Mouse (Mus musculus) CH12.LX (cell line): ENCODE measurements around the gene Mcl1. TPM values are rescaled to one million over a fixed set of nuclear protein-coding genes. Genes with fewer than 3 reads are reported as not detected.

Experiments
- DNase-seq: peaks from one replicate; pipeline ENCODE4 v3.0.0-alpha.2; 2013; ENCODE audit errors: extremely low read depth
- H3K27ac ChIP-seq: 2 replicates; pipeline ENCODE4 v1.5.1; 2012; ENCODE audit warnings: low read depth, mild to moderate bottlenecking, control low read depth, moderate library complexity; ENCODE audit not compliant: insufficient read depth
- H3K27me3 ChIP-seq: replicated peaks from 2 replicates; pipeline ENCODE3; 2012; ENCODE audit warnings: inconsistent platforms
- H3K36me3 ChIP-seq, 2 experiments: replicated peaks in 1 of 2; 2 replicates each; pipeline versions ENCODE3 to v1.6.1; 2012; ENCODE audit warnings: inconsistent platforms in 1 of 2, low read length in 1 of 2, mild to moderate bottlenecking in 1 of 2, mixed read lengths in 1 of 2, moderate library complexity in 1 of 2; ENCODE audit not compliant: control insufficient read depth in 1 of 2, insufficient read depth in 1 of 2
- H3K4me1 ChIP-seq, 2 experiments: 2 replicates each; pipeline ENCODE4 v1.6.1; 2012; ENCODE audit warnings: inconsistent platforms in 1 of 2, moderate library complexity in 1 of 2; ENCODE audit not compliant: insufficient read depth in 2 of 2, control insufficient read depth in 1 of 2
- H3K4me2 ChIP-seq: 2 replicates; pipeline ENCODE4 v1.6.1; 2012; ENCODE audit warnings: low read depth, mild to moderate bottlenecking, control low read depth; ENCODE audit not compliant: poor library complexity, insufficient read depth, severe bottlenecking
- H3K4me3 ChIP-seq, 3 experiments: fragments of 150-350 bp in 1 of 3; sonication (generic) in 1 of 3; replicated peaks in 1 of 3; 2 replicates each; pipeline versions ENCODE3 to v1.5.1; 2011 to 2012; ENCODE audit warnings: low read depth in 2 of 3, low read length in 2 of 3, mild to moderate bottlenecking in 2 of 3, moderate library complexity in 2 of 3, control low read depth in 1 of 3, improper control_type of control experiment in 1 of 3, inconsistent platforms in 1 of 3, mixed read lengths in 1 of 3; ENCODE audit not compliant: poor library complexity in 1 of 3
- H3K79me2 ChIP-seq: replicated peaks from 2 replicates; pipeline ENCODE4 v1.6.1; 2012; ENCODE audit warnings: mild to moderate bottlenecking, moderate library complexity; ENCODE audit not compliant: control insufficient read depth, poor library complexity, insufficient read depth, severe bottlenecking; ENCODE audit errors: extremely low read depth
- H3K9ac ChIP-seq: 2 replicates; pipeline ENCODE4 v1.6.1; 2012; ENCODE audit warnings: low read depth, mild to moderate bottlenecking, control low read depth, moderate library complexity; ENCODE audit not compliant: insufficient read depth
- H3K9me3 ChIP-seq: replicated peaks from 2 replicates; pipeline ENCODE3; 2012; ENCODE audit warnings: low read length, inconsistent platforms, mixed read lengths
- CTCF ChIP-seq, 2 experiments: IDR thresholded peaks in 1 of 2; conservative IDR thresholded peaks in 1 of 2; 2 replicates each; pipeline ENCODE4 v1.5.1; 2011 to 2012; ENCODE audit warnings: low read depth in 2 of 2, low read length in 2 of 2, improper control_type of control experiment in 1 of 2, inconsistent platforms in 1 of 2, mild to moderate bottlenecking in 1 of 2, moderate library complexity in 1 of 2
- ETS1 ChIP-seq: conservative IDR thresholded peaks from 2 replicates; pipeline ENCODE4 v1.6.1; 2012; ENCODE audit warnings: low read depth, mild to moderate bottlenecking, inconsistent platforms, low read length, improper control_type of control experiment, moderate library complexity
- GABPA ChIP-seq: IDR thresholded peaks from 2 replicates; pipeline ENCODE4 v1.6.1; 2012; ENCODE audit warnings: low read depth, low read length, improper control_type of control experiment, inconsistent platforms; ENCODE audit not compliant: insufficient replicate concordance
- HCFC1 ChIP-seq: IDR thresholded peaks from 2 replicates; pipeline ENCODE4 v1.6.1; 2012; ENCODE audit warnings: low read depth, mild to moderate bottlenecking, inconsistent platforms, low read length, improper control_type of control experiment
- IRF4 ChIP-seq: IDR thresholded peaks from 2 replicates; pipeline ENCODE4 v1.6.1; 2014; ENCODE audit warnings: low read depth, mild to moderate bottlenecking, inconsistent platforms, low read length, improper control_type of control experiment
- JUN ChIP-seq: IDR thresholded peaks from 2 replicates; pipeline ENCODE4 v1.6.1; 2011; ENCODE audit warnings: low read depth, mild to moderate bottlenecking, low read length, improper control_type of control experiment, moderate library complexity; ENCODE audit not compliant: insufficient read depth
- KAT2A ChIP-seq: IDR thresholded peaks from 2 replicates; pipeline ENCODE4 v1.6.1; 2012; ENCODE audit warnings: low read length, improper control_type of control experiment, inconsistent platforms; ENCODE audit not compliant: insufficient replicate concordance
- MAFK ChIP-seq: IDR thresholded peaks from 2 replicates; pipeline ENCODE4 v1.6.1; 2011; ENCODE audit warnings: low read length, improper control_type of control experiment; ENCODE audit not compliant: insufficient replicate concordance
- MAX ChIP-seq: IDR thresholded peaks from 2 replicates; pipeline ENCODE4 v1.6.1; 2011; ENCODE audit warnings: low read length, improper control_type of control experiment
- MAZ ChIP-seq: IDR thresholded peaks from 2 replicates; pipeline ENCODE4 v1.6.1; 2012; ENCODE audit warnings: low read depth, mild to moderate bottlenecking, inconsistent platforms, low read length, improper control_type of control experiment, moderate library complexity
- MXI1 ChIP-seq: IDR thresholded peaks from 2 replicates; pipeline ENCODE4 v1.6.1; 2011; ENCODE audit warnings: mild to moderate bottlenecking, low read depth, low read length, improper control_type of control experiment
- MYC ChIP-seq: IDR thresholded peaks from 2 replicates; pipeline ENCODE4 v1.6.1; 2011; ENCODE audit warnings: low read depth, mild to moderate bottlenecking, improper control_type of control experiment, low read length
- NELFE ChIP-seq: IDR thresholded peaks from 2 replicates; pipeline ENCODE4 v1.6.1; 2011; ENCODE audit warnings: low read depth, low read length, improper control_type of control experiment
- NRF1 ChIP-seq: IDR thresholded peaks from 2 replicates; pipeline ENCODE4 v1.6.1; 2014; ENCODE audit warnings: low read depth, mild to moderate bottlenecking, inconsistent platforms, low read length, improper control_type of control experiment, moderate library complexity
- PAX5 ChIP-seq: IDR thresholded peaks from 2 replicates; pipeline ENCODE4 v1.6.1; 2012; ENCODE audit warnings: low read length, inconsistent platforms, mixed read lengths
- POLR2A ChIP-seq: IDR thresholded peaks from 2 replicates; pipeline ENCODE4 v1.6.1; 2011; ENCODE audit warnings: low read depth, mild to moderate bottlenecking, improper control_type of control experiment, low read length
- RAD21 ChIP-seq: IDR thresholded peaks from 2 replicates; pipeline ENCODE4 v1.6.1; 2011; ENCODE audit warnings: low read depth, mild to moderate bottlenecking, low read length, improper control_type of control experiment, moderate library complexity
- TBP ChIP-seq: conservative IDR thresholded peaks from 2 replicates; pipeline ENCODE4 v1.6.1; 2011; ENCODE audit warnings: low read depth, low read length, improper control_type of control experiment
- TCF12 ChIP-seq: IDR thresholded peaks from 2 replicates; pipeline ENCODE4 v1.6.1; 2014; ENCODE audit warnings: low read depth, mild to moderate bottlenecking, inconsistent platforms, low read length, improper control_type of control experiment
- ZC3H11A ChIP-seq: IDR thresholded peaks from 2 replicates; pipeline ENCODE4 v1.6.1; 2012; ENCODE audit warnings: low read depth, mild to moderate bottlenecking, inconsistent platforms, low read length, improper control_type of control experiment
- ZMIZ1 ChIP-seq: IDR thresholded peaks from 2 replicates; pipeline ENCODE4 v1.6.1; 2012; ENCODE audit warnings: low read depth, mild to moderate bottlenecking, inconsistent platforms, low read length, improper control_type of control experiment
- ZNF384 ChIP-seq: IDR thresholded peaks from 2 replicates; pipeline ENCODE4 v1.6.1; 2012; ENCODE audit warnings: low read depth, low read length, improper control_type of control experiment, inconsistent platforms
- dilution Hi-C: fragments of 300-500 bp; cut with MboI; formaldehyde crosslinking; loops from 2 replicates; pipeline ENCODE4 v1.14.3; 2020; ENCODE audit warnings: low sequenced_read_pairs; ENCODE audit not compliant: extremely low pct_unique_long_range_greater_than_20kb, extremely low pct_ligation_motif_present
- in situ Hi-C: fragments of 300-500 bp; cut with MboI; formaldehyde crosslinking; loops from 3 replicates; pipeline ENCODE4 v1.14.3; 2019; ENCODE audit warnings: low sequenced_read_pairs, low pct_ligation_motif_present, low pct_unique_long_range_greater_than_20kb, mixed read lengths
- polyA plus RNA-seq: library from polyadenylated mRNA; unstranded; fragments of >175 nt; gene quantifications from 2 replicates; pipeline ENCODE4 v1.2.1, GENCODE M21; 2012; ENCODE audit warnings: low read depth; ENCODE audit not compliant: insufficient read length
- total RNA-seq, 2 experiments: library from RNA; depleted of rRNA; stranded (reverse); fragments of 300-350 nt in 1 of 2; fragments of >200 nt in 1 of 2; gene quantifications; 2 replicates each; pipeline ENCODE4 v1.2.3; 2012 to 2014

The Mcl1 gene
- total and polyA plus RNA-seq, 3 experiments = 95.9 to 225 (median 188) TPM

DNA sequence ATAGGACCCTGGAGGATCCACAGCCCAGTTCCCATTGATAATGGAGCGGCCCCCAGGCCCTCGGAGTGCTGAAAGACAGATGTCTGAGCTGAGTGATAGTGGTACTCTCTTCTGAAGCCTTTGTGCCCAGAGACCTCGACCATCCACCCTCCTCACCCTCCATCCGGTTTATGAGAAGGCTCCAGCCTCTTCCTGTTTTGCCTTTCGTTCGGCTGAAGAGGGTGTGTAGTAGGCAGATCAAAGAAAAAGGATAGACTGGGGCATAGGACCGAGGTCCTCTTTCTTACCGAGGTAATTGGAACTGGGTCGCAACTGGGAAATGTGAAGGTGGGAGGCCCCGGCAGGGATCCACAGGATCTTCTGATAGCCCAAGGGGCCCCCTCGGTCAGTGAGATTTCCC lies 22.8 kb downstream of the Mcl1 start:
- in situ Hi-C loops = no loop called here
- dilution Hi-C loops = no loop called here
- Histone ChIP-seq H3K27ac (no peak overlapping the region), H3K9ac (peak overlapping the region; percentile 7; the same call in 1 of the 2 replicates), H3K27me3 (no peaks in the 10 kb centered on the region), H3K79me2 (no peaks in the 10 kb centered on the region), H3K4me3 (peak overlapping the region in 1 of 3 experiments; percentile 41), H3K4me2 (peak overlapping the region; percentile 3; the same call in 1 of the 2 replicates), H3K36me3 (peaks cover 0 to 6% of the 10 kb centered on the region in 2 experiments)
- DNase-seq = no peak
- TF ChIP-seq CTCF (conservative IDR thresholded peaks at IDR 0.05 in 1 of 2, IDR thresholded peaks at IDR 0.05 in 1 of 2; ENCODE audit: low read depth in 2 of 2, low read length in 2 of 2) (no peak), POLR2A (0 out of 2 replicates have a peak, but pooled peaks have one; percentile 23)
- TF ChIP-seq, all 38 proteins: peak for 1
- Histone ChIP-seq H3K9me3 (no peaks in the 10 kb centered on the region), H3K4me1 (peaks cover 7 to 26% of the 10 kb centered on the region in 2 experiments)

DNA sequence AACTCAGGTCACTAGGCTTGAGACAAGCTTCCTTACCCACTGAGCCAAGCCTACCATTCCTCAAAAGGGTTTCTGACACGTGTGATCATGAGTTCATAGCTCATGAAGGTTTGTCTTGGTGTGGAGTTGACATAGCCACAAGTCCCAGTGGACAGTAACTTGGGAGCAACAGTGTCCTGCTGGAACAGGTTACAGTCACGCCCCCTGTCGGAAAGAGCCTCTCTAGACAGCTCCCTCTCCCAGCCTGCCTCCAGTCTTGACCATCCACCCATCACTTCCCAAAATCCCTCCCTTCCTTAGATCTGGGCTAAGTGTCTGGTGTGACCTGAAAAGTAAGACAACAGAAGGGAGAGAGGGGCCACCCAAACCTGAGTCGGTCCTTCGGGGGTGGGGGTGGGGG lies 24.3 kb downstream of the Mcl1 start:
- TF ChIP-seq TBP (no peak), KAT2A (no peak), POLR2A (no peak), IRF4 (no peak), PAX5 (no peak), MAZ (no peak), ETS1 (no peak), HCFC1 (no peak), ZC3H11A (no peak)
- dilution Hi-C loops = no loop called here
- Histone ChIP-seq H3K4me3 (no peak overlapping the region), H3K79me2 (no peaks in the 10 kb centered on the region), H3K4me1 (peaks cover 0 to 13% of the 10 kb centered on the region in 2 experiments; a peak in 3 of 4 replicates), H3K9ac (no peak overlapping the region), H3K4me2 (no peak overlapping the region), H3K27me3 (no peaks in the 10 kb centered on the region), H3K9me3 (no peaks in the 10 kb centered on the region), H3K36me3 (no peaks in the 10 kb centered on the region), H3K27ac (no peak overlapping the region)
- no peak for DNase-seq
- in situ Hi-C loops = no loop called here

DNA sequence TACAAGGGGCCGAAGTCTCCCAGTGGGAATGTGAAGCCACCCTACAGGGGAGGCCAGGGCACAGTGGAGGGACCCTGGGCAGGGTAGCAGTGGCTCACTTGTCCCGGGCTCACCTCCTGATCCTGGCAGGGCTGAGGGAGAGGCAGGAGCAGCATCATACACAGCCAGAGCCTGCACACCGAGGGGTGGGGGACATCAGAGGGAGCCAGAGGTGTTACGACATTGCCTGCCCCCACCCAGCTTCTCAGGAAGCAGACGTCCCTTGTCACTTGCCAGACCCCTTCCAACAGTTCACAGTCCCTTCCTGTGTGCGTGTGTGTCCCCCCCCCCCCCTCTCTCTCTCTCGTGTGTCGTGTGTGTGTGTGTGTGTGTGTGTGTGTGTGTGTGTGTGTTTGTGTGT lies 26.3 kb downstream of the Mcl1 start:
- no peak for DNase-seq
- no peak overlapping the region for H3K4me2 ChIP-seq
- H3K79me2 ChIP-seq = no peaks in the 10 kb centered on the region
- TF ChIP-seq ZMIZ1 (no peak), MAX (no peak), ZC3H11A (no peak), MYC (no peak), JUN (no peak), MAFK (no peak), RAD21 (no peak), TCF12 (no peak), MXI1 (no peak), MAZ (no peak), NELFE (no peak), ZNF384 (no peak), GABPA (no peak), NRF1 (no peak), IRF4 (no peak)
- dilution Hi-C loops (no loop called here), in situ Hi-C loops (no loop called here)
- no peaks in the 10 kb centered on the region for H3K36me3 ChIP-seq
- H3K9ac ChIP-seq = no peak overlapping the region
- no peaks in the 10 kb centered on the region for H3K9me3 ChIP-seq
- no peak overlapping the region for H3K4me3 ChIP-seq
- H3K4me1 ChIP-seq = peaks cover 2 to 25% of the 10 kb centered on the region in 2 experiments
- no peaks in the 10 kb centered on the region for H3K27me3 ChIP-seq
- no peak overlapping the region for H3K27ac ChIP-seq
